Mouse (Mus musculus) adrenal gland, postnatal 4 days (tissue): Measurements from ENCODE around the gene Hapln2. TPM values are rescaled to one million over a fixed set of nuclear protein-coding genes. Genes with fewer than 3 reads are reported as not detected.

Source experiments
- DNase-seq, 2 experiments: peaks; one replicate each; pipeline ENCODE4 v3.0.0; 2021 to 2022; ENCODE audit warnings: low spot score in 2 of 2, mixed read lengths in 2 of 2
- total RNA-seq, 2 experiments: library from RNA; stranded (reverse); gene quantifications; 2 replicates each; pipeline ENCODE4 v1.2.3; 2021

The Hapln2 gene
- total RNA-seq, 2 experiments from 2014 or later: not detected

DNA sequence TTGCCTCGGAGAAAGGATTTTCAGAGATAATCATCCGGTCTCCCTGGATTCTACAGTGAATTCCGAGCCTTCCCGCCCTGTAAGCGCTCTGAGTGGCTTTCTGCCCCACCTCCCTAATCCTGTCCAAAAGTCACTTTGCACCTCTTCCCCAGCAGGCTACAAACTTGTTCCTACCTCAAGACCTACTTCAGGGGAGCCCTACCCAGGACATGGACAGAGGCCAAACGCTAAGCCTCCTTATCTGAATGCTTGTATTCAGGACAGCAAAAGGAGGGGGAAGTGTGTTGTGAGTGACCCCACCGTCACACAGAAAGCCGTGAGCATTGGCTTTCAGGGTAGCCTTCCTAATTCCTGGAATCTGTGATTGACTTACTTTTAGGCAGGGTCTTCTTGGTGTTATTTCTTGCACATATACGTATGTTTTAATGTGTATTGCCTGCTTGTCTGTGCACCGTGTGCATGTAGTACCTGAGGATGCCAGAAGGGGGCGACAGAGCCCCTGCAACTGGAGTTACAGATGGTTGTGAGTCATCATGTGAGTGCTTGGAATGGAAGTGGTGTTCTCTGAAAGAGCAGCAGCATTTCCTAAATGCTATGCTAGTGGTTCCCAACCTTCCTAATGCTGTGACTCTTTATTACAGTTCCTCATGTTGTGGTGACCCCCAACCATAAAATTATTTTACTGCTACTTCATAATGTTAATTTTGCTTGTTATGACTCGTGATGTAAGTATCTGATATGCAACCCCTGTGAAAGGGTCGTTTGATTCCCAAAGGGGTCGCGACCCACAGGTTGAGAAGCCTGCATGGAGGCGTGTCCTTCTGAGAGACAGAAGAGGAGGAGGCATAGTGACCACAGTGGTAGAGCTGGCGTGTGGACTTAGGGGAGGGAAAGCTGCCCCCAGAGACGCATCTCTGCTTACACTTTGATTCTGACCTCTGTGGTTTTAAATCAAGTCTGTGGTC is 21.3 kb downstream of the Hapln2 start:
- no peak for DNase-seq

GRCm38 (mm10) chr3:88002291-88002976 is 24.9 kb downstream of the Hapln2 start:
- no peak for DNase-seq

DNA sequence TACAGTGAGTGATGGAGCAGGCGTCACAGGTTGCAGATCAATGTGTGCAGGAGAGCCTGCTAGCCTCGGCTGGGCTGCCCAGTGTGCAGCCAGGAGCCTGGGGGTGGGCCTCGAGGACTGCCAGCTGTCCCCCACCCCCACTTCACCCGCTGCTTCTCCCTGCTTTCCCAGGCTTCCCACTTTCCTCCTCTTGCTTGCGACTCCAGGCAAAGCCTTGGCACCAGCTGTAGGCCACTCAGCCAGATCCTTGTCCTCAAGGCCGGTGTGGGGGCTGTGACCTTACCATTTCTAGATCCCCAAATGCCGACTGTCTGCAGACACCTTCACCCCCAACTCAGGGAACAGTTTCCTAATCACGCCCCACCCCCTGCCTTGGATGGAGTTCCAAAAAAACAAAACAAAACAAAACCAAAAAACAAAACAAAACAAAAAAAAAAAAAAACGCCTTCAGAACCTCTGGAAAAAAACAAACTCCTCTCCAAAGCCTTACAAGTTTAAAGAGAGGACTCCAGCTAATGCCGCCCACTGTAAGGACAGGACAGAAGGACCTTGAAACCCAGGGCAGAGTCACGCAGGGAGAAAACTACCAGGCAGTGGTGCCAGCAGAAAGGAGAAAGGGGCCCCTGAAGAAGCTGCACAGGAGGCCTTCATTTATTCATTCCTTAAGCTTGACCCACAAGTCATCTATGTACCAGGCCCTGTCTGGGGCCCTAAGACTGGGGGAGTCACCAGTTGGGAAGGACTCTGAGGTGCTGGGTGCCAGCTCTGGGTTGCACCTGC is 26.4 kb downstream of the Hapln2 start:
- DNase-seq: no peak

GRCm38 (mm10) chr3:88000181-88000580 is 27.2 kb downstream of the Hapln2 start, which contains the start of gene Bcan:
Gene Bcan (minus strand): TSS chr3:88000230.
- DNase-seq: no peak

GRCm38 (mm10) chr3:87999243-87999895 is 28.0 kb downstream of the Hapln2 start:
- DNase-seq: no peak

DNA sequence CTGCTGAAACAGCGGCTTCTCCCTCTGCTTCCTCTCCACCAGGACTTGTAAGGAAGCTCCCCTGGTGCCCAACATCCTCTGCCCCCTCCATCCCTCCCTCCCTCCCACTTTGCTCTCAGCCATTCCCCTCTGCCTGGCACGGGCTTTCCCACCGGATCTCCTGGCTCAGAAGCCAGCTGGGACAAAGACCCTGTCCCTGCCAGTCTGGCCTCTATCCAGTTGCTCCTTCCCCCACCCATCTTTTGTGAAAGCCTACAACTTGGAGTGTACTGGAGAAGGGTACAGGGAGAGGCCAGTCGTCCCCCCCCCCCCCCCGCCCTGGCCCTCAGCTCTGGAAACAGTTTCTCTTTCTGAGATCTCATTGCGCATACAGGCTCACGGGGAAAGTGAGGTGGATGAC is 28.6 kb downstream of the Hapln2 start:
- no peak for DNase-seq

DNA sequence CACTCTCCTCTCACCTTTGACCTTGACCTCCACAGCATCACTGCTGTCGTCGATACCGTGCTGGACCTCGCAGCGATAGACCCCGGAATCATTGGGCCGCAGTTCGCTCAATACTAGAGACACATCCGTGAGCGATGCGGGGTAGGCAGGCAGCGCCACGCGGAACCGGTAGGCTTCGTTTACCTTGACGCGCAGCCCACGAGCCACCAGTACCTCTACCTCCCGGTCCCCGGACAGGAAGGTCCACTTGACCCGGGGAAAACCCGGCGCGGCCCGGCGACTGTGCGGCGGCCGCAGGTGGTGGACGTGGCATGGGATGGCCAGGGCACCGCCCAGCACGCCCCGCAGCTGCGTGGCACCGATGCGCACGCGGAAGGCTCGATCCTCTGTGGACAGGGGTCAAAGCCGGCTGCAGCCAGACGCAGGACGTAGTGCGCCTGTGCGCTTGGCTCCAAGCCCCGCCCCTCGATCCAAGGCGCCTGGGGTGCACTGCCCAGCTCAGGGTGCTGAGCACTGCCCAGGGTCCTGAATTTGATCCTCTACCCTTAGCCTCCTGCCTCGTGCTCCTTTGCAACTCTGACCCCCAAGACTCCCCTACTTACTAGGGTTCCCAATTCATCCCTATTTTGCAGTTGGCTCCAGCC is 30.3 kb downstream of the Hapln2 start:
- DNase-seq: no peak

DNA sequence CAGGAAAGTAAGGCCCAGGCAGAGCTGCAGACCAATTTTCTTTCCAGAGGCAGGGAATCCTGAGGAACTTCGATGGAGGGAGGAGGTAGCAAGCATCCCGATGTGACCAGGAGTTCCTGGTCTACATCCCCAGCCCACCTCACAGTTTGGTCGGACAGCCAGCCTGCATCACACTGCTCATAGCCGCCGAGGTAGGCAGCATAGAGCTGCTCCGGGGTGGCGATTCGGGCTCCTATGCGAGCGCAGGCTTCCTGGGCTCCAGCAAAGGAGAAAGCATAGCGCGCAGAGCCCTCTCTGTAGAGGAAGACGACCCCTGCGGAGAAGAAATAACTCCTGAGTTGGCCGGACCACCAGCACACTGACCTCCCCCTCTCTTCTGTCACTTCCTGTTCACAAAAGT is 31.0 kb downstream of the Hapln2 start:
- DNase-seq: no peak

- no peak for DNase-seq
These were observed 32.1 kb downstream of the Hapln2 start for GRCm38 (mm10) chr3:87995331-87995730.

DNA sequence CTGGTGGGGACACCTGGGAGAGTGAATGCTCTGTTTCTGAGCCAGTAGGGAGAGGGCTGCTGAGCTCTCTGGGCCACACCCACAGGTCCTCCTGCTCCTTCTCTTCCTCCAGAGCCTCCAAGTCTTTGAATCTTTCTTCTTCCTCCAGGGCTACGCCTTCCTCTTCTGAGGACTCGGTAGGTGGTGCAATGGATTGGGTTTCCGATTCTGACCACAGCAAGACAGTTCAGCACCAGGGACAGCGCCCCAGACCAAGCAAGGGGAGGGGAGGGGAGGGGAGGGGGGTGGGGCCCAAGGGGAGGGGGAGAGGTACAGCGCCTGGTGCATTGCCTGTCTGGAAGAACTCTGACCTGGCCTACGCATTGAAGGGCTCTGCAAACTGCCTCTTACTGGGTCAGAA is 33.9 kb downstream of the Hapln2 start:
- DNase-seq: no peak

DNA sequence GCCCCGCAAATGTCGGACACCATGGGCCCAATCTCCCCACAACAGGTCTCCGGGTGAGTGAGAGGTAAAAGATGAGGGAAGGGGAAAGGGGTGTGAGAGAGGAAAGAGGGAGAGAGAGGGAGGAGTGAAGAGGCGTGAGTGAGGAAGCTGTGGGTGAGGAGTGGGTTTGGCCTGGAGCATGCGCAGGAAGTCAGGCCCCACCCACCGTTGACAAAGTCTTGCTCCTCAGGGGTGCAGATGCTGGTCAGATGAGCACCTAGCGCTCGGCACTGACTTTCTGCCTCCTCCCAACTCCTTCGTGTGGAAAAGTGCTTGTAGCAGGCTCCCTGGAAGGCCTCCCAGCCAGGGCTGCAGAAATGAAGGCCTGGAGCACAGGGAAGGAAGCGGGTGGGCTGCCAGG is 37.4 kb downstream of the Hapln2 start:
- DNase-seq: no peak

DNA sequence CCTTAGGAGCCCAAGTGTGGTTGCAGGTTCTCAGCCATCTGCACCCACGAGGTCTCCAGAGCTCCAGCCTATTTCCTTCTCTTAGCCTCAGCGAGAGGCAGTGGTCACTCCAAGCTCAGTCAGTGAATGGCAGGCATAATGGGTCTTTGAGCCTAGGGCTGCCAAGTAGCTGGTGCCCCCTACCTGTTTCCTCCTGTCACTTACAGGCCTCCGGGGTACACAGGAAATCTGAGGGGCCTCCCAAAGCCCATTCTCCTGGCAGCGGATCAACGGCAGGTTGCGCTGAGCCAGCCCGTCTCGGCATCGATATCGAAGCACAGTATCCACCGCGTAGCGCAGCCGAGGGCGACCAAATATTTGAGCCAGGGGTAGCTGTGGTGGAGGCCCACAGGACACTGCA is 39.3 kb downstream of the Hapln2 start:
- no peak for DNase-seq

DNA sequence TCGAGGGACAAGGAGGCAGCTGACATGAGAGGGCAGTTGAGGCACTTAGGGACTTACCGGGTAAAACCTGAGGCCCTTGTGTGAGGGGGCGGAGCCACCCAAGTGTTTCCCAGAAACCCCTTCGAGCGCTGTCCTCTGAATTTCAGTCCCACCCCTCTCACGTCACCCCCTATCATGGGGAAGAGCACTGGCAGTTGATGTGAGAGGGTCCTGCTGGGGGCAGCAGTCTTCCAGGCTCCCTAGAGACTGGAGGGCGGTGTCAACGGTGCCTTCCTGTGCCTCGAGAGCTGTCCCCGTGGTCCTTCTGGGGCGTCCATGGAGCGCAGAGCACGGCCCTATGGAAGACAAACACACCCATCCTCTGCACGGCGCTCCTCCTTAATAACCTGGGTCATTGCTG is 39.8 kb downstream of the Hapln2 start:
- DNase-seq: no peak

GRCm38 (mm10) chr3:87986868-87987267 is 40.5 kb downstream of the Hapln2 start:
- DNase-seq: peak; percentile 85 to 92

- DNase-seq: no peak
These were observed 41.7 kb downstream of the Hapln2 start for GRCm38 (mm10) chr3:87985505-87986320.

GRCm38 (mm10) chr3:87984094-87984493 is 43.3 kb downstream of the Hapln2 start:
- no peak for DNase-seq

DNA sequence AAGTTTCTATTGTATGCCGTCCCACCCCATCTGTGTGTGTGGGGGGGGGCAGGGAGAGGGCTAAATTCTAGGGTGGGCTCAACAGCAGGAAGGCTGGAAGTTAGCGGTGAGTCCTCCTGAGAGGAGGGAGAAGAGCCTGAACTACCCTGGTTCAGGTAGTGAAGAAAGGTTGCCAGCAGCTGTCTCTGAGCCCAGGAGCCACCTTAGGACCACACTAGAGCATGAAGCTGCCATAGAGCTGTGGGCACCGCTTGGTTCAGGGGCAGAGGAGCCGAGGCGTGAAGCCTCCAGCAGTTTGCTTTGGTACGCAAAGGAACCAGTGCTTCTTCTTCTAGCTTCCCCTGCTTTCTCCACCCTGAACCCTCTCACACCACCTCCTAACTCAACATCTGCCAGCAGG is 43.8 kb downstream of the Hapln2 start:
- no peak for DNase-seq

GRCm38 (mm10) chr3:87982836-87983601 is 44.4 kb downstream of the Hapln2 start:
- no peak for DNase-seq
